Mouse (Mus musculus) layer of hippocampus, postnatal 10 days (tissue): ENCODE results near the gene Tcp11l1. TPM values are rescaled to one million over a fixed set of nuclear protein-coding genes. Genes with fewer than 3 reads are reported as not detected.

Source experiments
- total RNA-seq, 2 experiments: library from RNA; stranded (reverse); gene quantifications; 2 replicates each; pipeline ENCODE4 v1.2.3; 2021

The Tcp11l1 gene
- total RNA-seq, 2 experiments from 2014 or later = 48.2 to 49.6 TPM

Other genes with a start within 250 kb of the Tcp11l1 start
- 10 to 100 TPM; 47.3 to 48.0 TPM for gene Hipk3, start 217.7 kb downstream of the Tcp11l1 start, total RNA-seq
- gene Cstf3, start 121.6 kb downstream of the Tcp11l1 start, total RNA-seq = 10 to 100 TPM; 41.6 to 43.0 TPM
- not detected for gene Pin1rt1, start 4.2 kb upstream of the Tcp11l1 start, total RNA-seq
- gene Depdc7, start 30.7 kb upstream of the Tcp11l1 start, total RNA-seq = 1 to 10 TPM; 3.0 to 3.2 TPM
- 10 to 100 TPM; 13.5 to 16.1 TPM for gene Qser1, start 104.6 kb upstream of the Tcp11l1 start, total RNA-seq
- gene Prrg4, start 137.7 kb upstream of the Tcp11l1 start, total RNA-seq = 1 to 10 TPM in 1 of 2 experiments, under 1 TPM in 1; 0.96 to 1.1 TPM
- 1 to 10 TPM; 2.0 to 2.3 TPM for gene Ccdc73, start 155.6 kb upstream of the Tcp11l1 start, total RNA-seq